Mouse (Mus musculus) embryonic facial prominence, embryonic 13.5 days (tissue): ENCODE data around the gene Iqgap3. TPM values are rescaled to one million over a fixed set of nuclear protein-coding genes. Genes with fewer than 3 reads are reported as not detected.
A peak's percentile ranks its signal among the peaks of the same experiment; 100 is the strongest.

Experiments used
- ATAC-seq: fragments of 200-750 bp; cut with Nextera tagmentation; 2 replicates; pipeline ENCODE4 v1.8.0; 2017; ENCODE audit warnings: low read depth; ENCODE audit not compliant: insufficient number of reproducible peaks, insufficient read depth, low FRiP score, low TSS enrichment
- H3K27ac ChIP-seq: fragments of 300-500 bp; sonication (generic); 2 replicates; pipeline ENCODE4 v1.5.1; 2015; ENCODE audit warnings: moderate library complexity, mild to moderate bottlenecking, inconsistent platforms
- H3K27me3 ChIP-seq: fragments of 300-500 bp; sonication (generic); 2 replicates; pipeline ENCODE4 v1.6.1; 2015; ENCODE audit warnings: mild to moderate bottlenecking, inconsistent platforms
- H3K36me3 ChIP-seq: fragments of 300-500 bp; sonication (generic); 2 replicates; pipeline ENCODE4 v1.6.1; 2015; ENCODE audit warnings: mild to moderate bottlenecking, inconsistent platforms
- H3K4me1 ChIP-seq: fragments of 300-500 bp; sonication (generic); 2 replicates; pipeline ENCODE4 v1.6.1; 2015; ENCODE audit warnings: inconsistent platforms
- H3K4me2 ChIP-seq: fragments of 300-500 bp; sonication (generic); 2 replicates; pipeline ENCODE4 v1.6.1; 2015; ENCODE audit warnings: moderate library complexity, mild to moderate bottlenecking, inconsistent platforms
- H3K4me3 ChIP-seq: fragments of 300-500 bp; sonication (generic); 2 replicates; pipeline ENCODE4 v1.5.1; 2015; ENCODE audit warnings: mild to moderate bottlenecking, inconsistent platforms
- H3K9ac ChIP-seq: fragments of 300-500 bp; sonication (generic); 2 replicates; pipeline ENCODE4 v1.6.1; 2015; ENCODE audit warnings: mild to moderate bottlenecking, inconsistent platforms
- H3K9me3 ChIP-seq: fragments of 300-500 bp; sonication (generic); 2 replicates; pipeline ENCODE4 v1.6.1; 2016; ENCODE audit warnings: inconsistent platforms
- WGBS: fragments of 180-500 bp; shearing (Covaris S2); methylation state at CpG from one replicate; pipeline ENCODE4 v1.1.7; 2015; ENCODE audit warnings: mixed read lengths; 5-methylcytosine and 5-hydroxymethylcytosine counted together
- polyA plus RNA-seq: library from polyadenylated mRNA; unstranded; fragments of >200 nt; fragmentation: Nextera tagmentation; extraction: Ambion mirVana; gene quantifications from 2 replicates; pipeline ENCODE4 v1.2.1, GENCODE M21; 2015

Gene Iqgap3
- polyA plus RNA-seq, 1 experiment from 2014 or later: 22.8 TPM

DNA sequence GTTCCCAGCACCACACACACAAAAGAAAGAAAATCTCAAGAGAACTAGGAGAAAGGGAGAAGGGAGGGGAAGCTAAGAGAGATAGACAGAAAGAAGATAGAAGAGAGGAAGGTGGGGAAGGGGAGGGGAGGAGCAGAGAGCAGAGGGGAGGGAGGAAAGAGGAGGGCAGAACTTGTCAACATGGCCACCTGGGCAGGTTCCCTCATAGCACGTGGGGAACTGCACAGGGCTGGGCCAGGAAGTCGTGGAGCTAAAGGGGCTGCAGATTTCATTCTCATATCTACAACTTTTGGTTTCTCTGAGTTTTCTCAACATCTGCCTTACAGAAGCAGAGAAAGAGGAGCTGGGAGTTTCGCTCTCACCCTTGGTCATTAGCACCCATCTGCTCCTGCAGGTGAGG lies 45.9 kb downstream of the Iqgap3 start:
- Histone ChIP-seq H3K27me3 (no peaks in the 10 kb centered on the region), H3K4me1 (no peaks in the 10 kb centered on the region), H3K27ac (no peak overlapping the region), H3K9ac (no peak overlapping the region), H3K4me2 (no peak overlapping the region), H3K9me3 (no peaks in the 10 kb centered on the region), H3K36me3 (no peaks in the 10 kb centered on the region), H3K4me3 (no peak overlapping the region)
- WGBS: 76% methylated on average over 3 of the region's 3 CpGs
- no peak for ATAC-seq

GRCm38 (mm10) chr3:88128056-88128455 lies 46.3 kb downstream of the Iqgap3 start:
- Histone ChIP-seq H3K27me3 (no peaks in the 10 kb centered on the region), H3K4me1 (no peaks in the 10 kb centered on the region), H3K9me3 (no peaks in the 10 kb centered on the region), H3K4me2 (no peak overlapping the region), H3K36me3 (no peaks in the 10 kb centered on the region), H3K27ac (no peak overlapping the region), H3K9ac (no peak overlapping the region), H3K4me3 (no peak overlapping the region)
- no peak for ATAC-seq
- WGBS: 80% methylated on average over 5 of the region's 5 CpGs

GRCm38 (mm10) chr3:88129006-88129405 lies 47.2 kb downstream of the Iqgap3 start:
- no peak for ATAC-seq
- 53% methylated on average over 4 of the region's 4 CpGs for WGBS

GRCm38 (mm10) chr3:88131071-88131470 lies 49.3 kb downstream of the Iqgap3 start:
- Histone ChIP-seq H3K4me3 (no peak overlapping the region), H3K27me3 (no peaks in the 10 kb centered on the region), H3K4me1 (no peaks in the 10 kb centered on the region), H3K27ac (no peak overlapping the region), H3K4me2 (no peak overlapping the region), H3K36me3 (no peaks in the 10 kb centered on the region), H3K9ac (no peak overlapping the region), H3K9me3 (no peaks in the 10 kb centered on the region)
- ATAC-seq: no peak
- WGBS: 85% methylated on average over 3 of the region's 3 CpGs

More at GRCm38 (mm10) chr3:88129006-88129405, 47.2 kb downstream of the Iqgap3 start:
- Histone ChIP-seq H3K4me1 (no peaks in the 10 kb centered on the region), H3K4me3 (no peak overlapping the region), H3K9ac (no peak overlapping the region), H3K36me3 (no peaks in the 10 kb centered on the region), H3K27me3 (no peaks in the 10 kb centered on the region), H3K27ac (no peak overlapping the region), H3K4me2 (no peak overlapping the region), H3K9me3 (no peaks in the 10 kb centered on the region)

DNA sequence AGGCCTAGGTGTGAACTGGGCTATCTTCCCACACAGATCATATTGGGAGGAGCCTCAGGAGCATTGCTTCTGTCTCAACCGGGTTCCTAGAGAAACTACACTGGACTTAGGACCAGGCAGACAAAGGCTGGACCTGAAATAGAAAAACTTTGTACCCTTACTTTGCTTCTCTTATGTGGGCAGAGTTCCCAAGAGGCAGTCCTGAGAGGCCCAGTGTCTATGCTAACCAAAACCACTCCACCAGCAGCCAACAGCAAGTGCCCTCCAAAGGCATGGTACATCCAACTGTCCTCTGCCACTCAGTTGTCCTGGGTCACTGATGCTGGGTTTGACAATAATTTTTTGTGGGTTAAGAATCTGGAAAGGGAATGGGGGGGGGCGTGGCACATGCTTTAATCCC lies 50.7 kb downstream of the Iqgap3 start:
- Histone ChIP-seq H3K9ac (no peak overlapping the region), H3K4me2 (no peak overlapping the region), H3K27me3 (no peaks in the 10 kb centered on the region), H3K27ac (no peak overlapping the region), H3K36me3 (no peaks in the 10 kb centered on the region), H3K4me3 (no peak overlapping the region), H3K9me3 (no peaks in the 10 kb centered on the region), H3K4me1 (peaks cover 7% of the 10 kb centered on the region)
- no peak for ATAC-seq
- WGBS: 76% methylated on average over 2 of the region's 2 CpGs

- no peaks in the 10 kb centered on the region for H3K27me3 ChIP-seq
- H3K9me3 ChIP-seq: no peaks in the 10 kb centered on the region
- WGBS: 56% methylated on average over 4 of the region's 4 CpGs
- H3K36me3 ChIP-seq: no peaks in the 10 kb centered on the region
- H3K4me1 ChIP-seq: peaks cover 8% of the 10 kb centered on the region
- no peak overlapping the region for H3K4me3 ChIP-seq
- no peak for ATAC-seq
- H3K27ac ChIP-seq: peak overlapping the region; percentile 12; the same call in 1 of the 2 replicates
- 0 out of 2 replicates have a peak overlapping the region, but pooled peaks have one; percentile 16 for H3K9ac ChIP-seq
- no peak overlapping the region for H3K4me2 ChIP-seq
Measured at GRCm38 (mm10) chr3:88133187-88133771, 51.5 kb downstream of the Iqgap3 start.

DNA sequence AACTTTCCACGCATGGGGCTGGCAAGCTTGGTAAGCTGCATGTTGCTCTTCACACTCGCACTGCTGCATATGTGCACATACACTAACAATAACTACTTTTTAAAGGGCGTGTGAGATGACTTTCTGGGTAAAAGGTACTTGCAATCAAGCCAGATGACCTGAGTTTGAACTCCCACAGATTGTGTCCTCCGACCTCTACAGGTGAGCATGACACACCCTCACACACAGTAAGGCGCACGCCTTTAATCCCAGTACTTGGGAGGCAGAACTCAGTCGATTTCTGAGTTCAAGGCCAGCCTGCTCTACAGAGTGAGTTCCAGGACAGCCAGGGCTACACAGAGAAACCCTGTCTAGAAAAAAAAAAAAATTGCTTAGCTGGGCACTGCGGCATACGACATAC lies 54.6 kb downstream of the Iqgap3 start:
- peaks cover 36% of the 10 kb centered on the region for H3K4me1 ChIP-seq
- H3K9ac ChIP-seq: no peak overlapping the region
- no peak overlapping the region for H3K4me2 ChIP-seq
- no peaks in the 10 kb centered on the region for H3K9me3 ChIP-seq
- ATAC-seq: no peak
- no peaks in the 10 kb centered on the region for H3K36me3 ChIP-seq
- H3K4me3 ChIP-seq: no peak overlapping the region
- 80% methylated on average over 9 of the region's 9 CpGs for WGBS
- H3K27me3 ChIP-seq: no peaks in the 10 kb centered on the region
- H3K27ac ChIP-seq: no peak overlapping the region

- H3K4me3 ChIP-seq: peak overlapping the region; percentile 98
- peaks cover 39% of the 10 kb centered on the region for H3K4me1 ChIP-seq
- ATAC-seq: no peak
- no peaks in the 10 kb centered on the region for H3K36me3 ChIP-seq
- peak overlapping the region; percentile 99 for H3K27ac ChIP-seq
- H3K4me2 ChIP-seq: peak overlapping the region; percentile 94
- peak overlapping the region; percentile 78 for H3K9ac ChIP-seq
- H3K27me3 ChIP-seq: no peaks in the 10 kb centered on the region
- no peaks in the 10 kb centered on the region for H3K9me3 ChIP-seq
- WGBS: 78% methylated on average over 4 of the region's 4 CpGs
Measured at GRCm38 (mm10) chr3:88136945-88137494, 55.2 kb downstream of the Iqgap3 start.

GRCm38 (mm10) chr3:88137821-88138220 lies 56.0 kb downstream of the Iqgap3 start:
- Histone ChIP-seq H3K27me3 (no peaks in the 10 kb centered on the region), H3K9ac (peak overlapping the region; percentile 78), H3K36me3 (no peaks in the 10 kb centered on the region), H3K9me3 (no peaks in the 10 kb centered on the region), H3K27ac (peak overlapping the region; percentile 99), H3K4me3 (peak overlapping the region; percentile 98), H3K4me2 (peak overlapping the region; percentile 94), H3K4me1 (peaks cover 39% of the 10 kb centered on the region)
- WGBS: 7% methylated on average over 3 of the region's 3 CpGs
- no peak for ATAC-seq

DNA sequence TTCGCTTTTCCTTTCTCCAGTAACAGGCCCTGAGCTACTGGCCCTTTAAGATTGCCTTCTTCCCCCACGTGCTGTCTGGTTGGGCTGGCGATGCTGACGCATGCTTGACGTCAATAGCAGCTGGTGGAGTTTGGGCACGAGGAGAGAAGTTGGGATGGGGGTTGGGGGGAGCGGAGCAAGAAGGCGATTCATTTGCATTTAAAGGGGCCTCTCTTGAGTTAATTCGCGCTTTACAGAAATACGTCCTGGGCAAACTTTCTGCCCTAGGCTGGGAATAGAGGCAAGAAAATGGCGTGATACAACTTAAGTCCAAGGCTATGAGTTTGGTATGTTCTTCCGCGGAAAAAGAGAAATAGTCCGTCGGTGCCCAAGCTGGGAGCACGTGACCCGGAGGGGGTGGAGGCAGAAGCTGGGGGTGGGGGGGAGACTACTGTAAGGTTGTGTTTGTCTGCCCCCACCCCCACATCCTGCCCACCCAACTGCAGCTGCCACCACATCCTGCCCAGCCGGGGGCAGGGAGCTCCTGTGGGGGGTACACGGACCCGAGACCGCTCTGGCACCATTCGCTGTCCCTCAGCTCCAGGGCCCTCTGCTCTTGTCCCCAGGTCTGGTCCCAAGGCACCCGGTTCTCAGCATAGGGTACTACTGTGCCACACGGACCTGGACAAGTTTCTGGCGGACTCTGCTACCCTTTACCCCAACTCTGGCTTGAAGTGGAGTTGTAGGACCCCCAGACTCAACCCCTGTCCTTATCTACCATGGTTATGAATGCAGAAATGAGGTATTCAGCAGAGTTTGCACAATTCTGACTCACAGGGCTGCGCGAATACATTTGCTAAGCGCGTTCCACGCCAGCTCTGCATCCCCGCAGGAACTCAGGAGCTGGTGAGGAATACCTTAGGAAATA lies 56.8 kb downstream of the Iqgap3 start:
- H3K4me1 ChIP-seq: peaks cover 45% of the 10 kb centered on the region
- ATAC-seq: peak; percentile 72

DNA sequence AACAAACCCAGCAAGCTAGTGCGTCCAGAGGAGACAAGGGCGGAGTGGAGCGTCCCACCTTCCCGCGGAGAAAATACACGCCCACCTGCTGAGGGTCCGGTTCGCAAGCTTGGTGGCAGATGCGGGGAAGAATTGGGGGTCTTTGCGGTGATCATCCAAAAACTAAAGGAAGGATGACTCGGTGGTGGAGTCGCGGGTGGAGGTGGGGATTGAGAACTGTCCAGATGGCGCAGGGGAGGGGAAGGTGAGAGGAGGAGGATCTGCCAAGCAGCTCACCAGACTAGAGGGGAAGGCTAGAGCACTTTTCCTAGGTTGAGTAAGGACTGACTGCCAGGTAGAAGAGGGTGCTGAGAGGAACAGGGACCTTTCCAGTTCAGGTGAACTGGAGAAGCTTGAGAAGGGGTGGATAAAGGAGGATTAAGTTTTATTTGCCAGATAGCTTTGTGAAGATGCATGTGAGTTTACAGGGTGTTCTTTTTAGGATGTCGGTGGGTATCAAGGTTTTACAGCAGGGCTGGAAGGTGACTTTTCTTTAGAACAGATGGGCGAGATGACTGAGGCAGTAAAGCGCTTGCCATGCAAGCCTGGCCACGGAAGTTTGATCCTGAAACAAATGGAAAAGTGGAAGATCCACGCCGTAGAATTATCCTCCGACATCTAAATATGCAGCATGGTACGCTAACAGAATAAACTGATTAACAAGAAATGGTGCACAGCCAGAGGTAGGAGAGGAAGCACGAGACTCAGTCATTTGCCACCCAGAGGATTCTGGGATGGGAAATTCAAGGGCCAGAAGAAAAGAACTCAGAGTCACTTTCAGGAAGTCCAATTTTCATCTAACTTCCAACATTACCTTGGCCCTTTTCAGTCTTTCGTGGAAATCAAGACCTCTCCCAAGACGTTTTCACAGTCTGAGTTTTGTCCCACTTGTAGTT lies 57.7 kb downstream of the Iqgap3 start:
- Histone ChIP-seq H3K9ac (peak overlapping the region; percentile 78), H3K4me3 (peak overlapping the region; percentile 98), H3K27ac (peak overlapping the region; percentile 99), H3K36me3 (no peaks in the 10 kb centered on the region), H3K4me1 (peaks cover 54% of the 10 kb centered on the region), H3K27me3 (no peaks in the 10 kb centered on the region), H3K9me3 (no peaks in the 10 kb centered on the region), H3K4me2 (peak overlapping the region; percentile 94)
- no peak for ATAC-seq
- 17% methylated on average over 25 of the region's 25 CpGs for WGBS

More for the DNA sequence above, 56.8 kb downstream of the Iqgap3 start:
- Histone ChIP-seq H3K9me3 (no peaks in the 10 kb centered on the region), H3K36me3 (no peaks in the 10 kb centered on the region), H3K4me3 (peak overlapping the region; percentile 98), H3K27me3 (no peaks in the 10 kb centered on the region), H3K4me2 (peak overlapping the region; percentile 94), H3K27ac (peak overlapping the region; percentile 99), H3K9ac (peak overlapping the region; percentile 78)
- WGBS: under 1% methylated on average over 32 of the region's 32 CpGs
